Mouse (Mus musculus) adrenal gland, postnatal 25 days (tissue): ENCODE measurements at regions not wholly inside any gene's neighbourhood (a gene's known extent, or its start where the extent isn't known, plus 50 kb on each side); places are given as distances from the start of the nearest gene placed in this dataset.

Source experiments
- DNase-seq: peaks from one replicate; pipeline ENCODE4 v3.0.0; 2021; ENCODE audit warnings: mixed read lengths

DNA sequence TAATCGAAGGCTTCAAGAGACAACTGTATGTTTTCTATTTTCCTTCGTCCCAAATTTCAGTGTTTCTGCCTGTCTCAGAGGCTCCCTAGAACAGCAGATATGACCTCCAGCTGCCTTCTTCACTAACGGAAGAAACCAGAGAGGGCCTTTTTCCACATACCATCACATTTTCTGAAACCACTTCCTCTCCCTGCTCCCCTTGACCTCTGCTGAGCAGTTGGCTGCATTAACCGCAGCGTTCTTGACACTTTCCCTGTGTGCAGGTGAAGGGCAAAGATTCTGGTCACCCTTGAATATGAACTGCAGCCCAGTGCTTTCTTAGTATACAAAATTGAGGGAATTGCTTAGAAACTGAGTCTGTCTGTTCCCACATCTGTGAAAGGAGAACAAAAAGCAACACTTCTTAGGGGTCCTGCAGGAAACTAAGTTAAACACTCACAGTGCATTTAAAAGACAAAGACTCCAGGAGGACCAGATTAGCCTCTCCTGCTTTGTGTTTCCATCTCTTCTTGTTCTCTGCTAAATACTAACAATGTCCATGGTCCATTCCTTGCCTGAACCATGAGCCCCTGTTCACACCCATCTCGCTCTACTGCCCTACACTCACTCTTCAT lies 98.4 kb downstream of the Akap11 start:
- no peak for DNase-seq

- no peak for DNase-seq
These were observed 100.0 kb downstream of the Akap11 start for GRCm38 (mm10) chr14:78436586-78436985.

- DNase-seq = no peak
These were observed 100.6 kb downstream of the Akap11 start for GRCm38 (mm10) chr14:78435982-78436381.

DNA sequence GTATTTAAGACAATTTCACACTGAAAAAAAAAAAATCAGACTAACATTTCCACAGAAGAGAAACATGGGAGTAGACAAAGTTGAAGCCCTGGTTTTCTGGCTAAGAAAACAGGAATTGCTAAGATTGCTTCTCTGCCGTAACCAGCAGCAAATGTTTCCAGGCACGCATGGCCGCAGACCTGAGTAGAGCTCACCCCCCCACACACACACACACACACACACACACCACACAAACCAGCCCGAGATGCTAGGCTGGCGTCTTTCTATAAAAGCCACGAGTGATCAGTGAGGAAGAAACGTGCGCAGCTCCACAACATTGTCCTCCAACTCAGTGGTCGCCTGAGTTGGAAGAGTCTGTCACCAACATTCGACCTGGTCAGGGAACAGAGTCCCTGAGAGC lies 101.0 kb downstream of the Akap11 start:
- no peak for DNase-seq

- no peak for DNase-seq
These were observed 101.9 kb downstream of the Akap11 start for GRCm38 (mm10) chr14:78434753-78435152.

DNA sequence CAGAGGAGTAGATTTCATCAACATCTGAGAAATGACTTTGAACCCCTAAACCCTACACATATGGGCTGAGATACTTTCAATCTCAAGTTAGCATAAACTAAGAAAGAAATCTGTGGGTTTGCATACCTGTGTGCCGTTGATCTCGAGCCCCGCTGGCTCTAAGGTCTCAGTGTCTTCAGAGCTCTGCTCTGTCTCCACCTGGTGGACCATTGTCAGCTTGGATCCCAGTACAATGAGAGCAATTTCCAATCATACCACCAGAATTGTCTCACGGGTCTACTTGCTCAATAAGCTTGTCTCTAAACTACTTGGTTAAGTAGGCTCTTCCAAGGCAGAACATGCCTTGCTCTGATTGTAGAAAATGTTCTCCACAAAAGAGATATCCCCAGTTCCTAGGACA lies 102.5 kb downstream of the Akap11 start:
- DNase-seq = no peak

- DNase-seq = no peak
These were observed 104.1 kb downstream of the Akap11 start for GRCm38 (mm10) chr14:78432471-78432870.

DNA sequence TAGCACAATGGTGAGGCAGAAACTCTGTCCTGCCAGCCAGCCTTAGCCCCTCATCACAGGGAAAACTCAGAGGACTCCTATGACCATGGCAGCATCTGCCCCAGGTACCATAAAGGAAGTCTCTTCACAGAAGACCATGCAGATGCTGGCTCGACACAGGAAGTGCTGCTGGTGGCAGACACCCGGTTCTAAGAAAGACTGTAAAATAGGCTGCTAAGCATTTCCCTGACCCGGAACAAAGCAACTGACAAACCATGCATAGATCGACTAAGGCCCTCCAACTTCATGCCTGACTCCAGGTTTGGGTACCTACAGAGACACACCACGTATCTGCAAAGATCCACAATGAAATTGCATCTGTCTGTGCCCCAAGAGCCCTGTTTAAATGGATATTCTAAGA lies 104.7 kb downstream of the Akap11 start:
- DNase-seq = no peak

- no peak for DNase-seq
These were observed 105.2 kb downstream of the Akap11 start for GRCm38 (mm10) chr14:78431406-78431805.

DNA sequence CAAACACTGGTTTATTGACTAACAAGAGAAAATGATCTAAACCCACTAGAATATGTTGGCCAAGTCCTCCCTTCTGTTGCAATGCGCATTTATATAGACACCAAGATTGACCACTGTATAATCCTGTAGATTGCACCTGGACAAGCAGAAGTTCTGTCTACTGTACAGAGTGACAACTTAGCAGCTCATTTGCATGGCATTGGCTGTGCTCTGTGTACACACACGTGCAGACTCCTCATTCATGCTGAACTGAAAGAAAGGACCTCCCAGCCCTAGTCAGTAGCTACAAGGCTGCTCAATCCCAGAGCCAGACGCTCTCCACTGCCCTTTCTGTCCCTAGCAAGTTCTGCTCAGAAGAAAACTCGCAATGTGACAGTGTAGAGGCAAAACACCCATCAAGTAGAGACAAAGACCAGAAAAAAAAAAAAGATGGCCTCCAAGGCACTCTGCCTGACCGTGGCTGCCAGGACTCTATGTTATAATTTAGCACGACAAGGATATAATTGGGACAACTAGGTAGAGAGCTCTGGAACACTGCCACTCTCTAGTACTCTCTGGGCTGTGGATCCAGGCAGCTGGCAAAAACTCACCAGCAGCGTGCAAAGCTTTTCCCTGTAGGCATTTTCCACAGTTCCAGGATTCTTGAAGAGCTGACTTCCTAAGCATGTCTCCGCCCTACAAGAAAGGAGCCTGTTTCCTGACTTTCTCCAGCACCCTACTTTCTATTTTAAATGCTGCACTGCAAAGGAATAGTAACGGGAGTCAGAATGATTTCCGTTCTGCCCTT lies 108.2 kb downstream of the Akap11 start:
- DNase-seq = no peak

GRCm38 (mm10) chr14:78427062-78427461 lies 109.5 kb downstream of the Akap11 start:
- DNase-seq = no peak

DNA sequence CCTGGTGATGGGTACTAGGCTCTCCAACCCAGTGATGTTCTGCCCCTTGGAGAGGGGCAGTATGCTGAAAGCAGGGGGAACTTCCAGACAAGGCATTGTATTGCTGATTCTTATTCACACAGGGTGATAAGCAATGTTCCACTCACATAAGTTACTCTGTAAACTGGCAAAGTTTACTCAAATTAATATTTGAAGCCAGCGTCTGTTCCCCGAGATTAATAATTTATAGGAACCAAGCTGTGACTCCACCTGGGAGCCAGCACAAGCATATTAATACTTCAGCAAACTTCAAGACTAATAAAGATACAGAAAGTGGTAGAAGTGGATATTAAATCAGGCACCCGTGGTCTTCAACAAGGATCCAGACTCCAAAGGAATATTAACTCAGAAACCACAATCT lies 114.0 kb downstream of the Akap11 start:
- DNase-seq = no peak

GRCm38 (mm10) chr14:78420966-78421365 lies 113.1 kb upstream of the Tnfsf11 start:
- no peak for DNase-seq

GRCm38 (mm10) chr14:78420176-78420575 lies 112.3 kb upstream of the Tnfsf11 start:
- no peak for DNase-seq

DNA sequence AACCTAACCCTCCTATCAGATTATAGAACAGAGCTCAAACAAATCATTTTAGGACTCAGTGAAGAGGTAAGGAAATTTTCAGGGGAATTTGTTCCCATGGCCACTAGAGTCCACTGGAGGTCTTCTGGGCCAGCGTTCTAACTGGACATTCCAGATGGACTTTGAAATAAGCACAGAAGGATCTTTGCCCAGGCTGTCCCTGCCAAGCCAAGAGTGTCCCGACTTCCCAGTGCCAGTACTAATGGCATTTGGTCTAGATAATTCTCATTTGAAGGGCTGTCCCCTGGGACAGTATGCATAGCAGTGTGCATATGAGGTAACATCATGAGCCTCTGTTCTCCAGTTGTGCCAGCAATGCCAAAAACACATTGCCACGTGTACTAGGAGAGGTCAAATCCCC lies 97.7 kb upstream of the Tnfsf11 start:
- DNase-seq = no peak

- no peak for DNase-seq
These were observed 90.1 kb upstream of the Tnfsf11 start for GRCm38 (mm10) chr14:78397914-78398313.

DNA sequence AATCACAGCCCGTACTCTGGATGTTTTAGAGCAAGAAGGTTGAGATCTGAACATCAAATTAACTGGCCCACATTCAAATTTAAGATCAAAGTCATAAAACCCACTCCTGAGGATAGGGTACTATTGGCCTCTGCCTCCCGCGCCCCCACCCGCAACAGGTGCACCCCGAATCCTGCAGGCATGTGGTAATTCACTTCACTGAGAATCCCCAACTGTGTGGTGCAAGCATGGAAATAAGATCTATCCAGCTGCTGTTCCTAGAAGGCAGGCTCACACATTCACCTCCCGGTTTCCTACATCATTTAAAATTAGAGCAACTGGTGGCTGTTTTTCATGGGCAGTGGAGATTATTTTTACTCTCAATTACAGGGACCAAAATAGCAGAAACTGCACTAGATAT lies 87.8 kb upstream of the Tnfsf11 start:
- DNase-seq = no peak

DNA sequence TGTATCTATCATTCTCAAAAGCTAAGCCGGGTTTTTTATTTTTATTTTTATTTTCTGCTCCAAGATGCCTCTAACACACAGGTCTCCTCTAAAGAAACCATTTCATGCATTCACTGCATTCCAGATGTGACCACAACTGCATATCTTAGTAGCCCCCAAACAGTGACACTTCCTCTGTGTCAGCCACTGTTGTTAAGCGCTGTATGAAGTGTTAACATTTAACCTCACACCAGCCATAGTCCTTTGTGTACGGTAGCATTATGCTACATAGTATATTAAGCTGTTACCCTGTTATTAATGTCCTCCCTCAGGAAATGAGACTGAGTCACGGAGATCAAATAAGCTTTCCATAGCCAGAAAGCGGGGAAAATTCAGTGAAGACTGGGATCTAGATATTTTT lies 79.2 kb upstream of the Tnfsf11 start:
- no peak for DNase-seq

GRCm38 (mm10) chr14:78384370-78384769 lies 76.5 kb upstream of the Tnfsf11 start:
- no peak for DNase-seq

GRCm38 (mm10) chr14:78383256-78383709 lies 75.4 kb upstream of the Tnfsf11 start:
- peak; percentile 96 for DNase-seq

GRCm38 (mm10) chr14:78380011-78380410 lies 72.2 kb upstream of the Tnfsf11 start:
- DNase-seq = no peak

DNA sequence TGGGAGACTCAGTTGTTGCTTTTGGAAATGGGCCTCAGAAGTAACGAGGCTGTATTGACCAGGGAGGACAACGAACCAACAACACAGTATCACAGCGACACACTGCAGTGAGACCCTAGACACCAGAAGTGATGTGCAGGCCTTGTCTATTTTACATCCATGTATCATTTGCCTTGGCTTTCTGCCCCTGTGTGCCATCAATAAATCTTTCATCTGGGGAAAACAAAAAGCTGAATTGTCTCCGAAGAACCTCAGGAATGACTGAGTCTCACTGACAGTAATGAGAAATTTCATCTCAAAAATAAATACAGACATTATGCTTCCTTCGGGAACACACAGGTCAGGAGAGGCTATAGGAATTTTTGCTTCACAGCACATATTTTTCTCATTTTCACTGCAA lies 68.7 kb upstream of the Tnfsf11 start:
- no peak for DNase-seq

DNA sequence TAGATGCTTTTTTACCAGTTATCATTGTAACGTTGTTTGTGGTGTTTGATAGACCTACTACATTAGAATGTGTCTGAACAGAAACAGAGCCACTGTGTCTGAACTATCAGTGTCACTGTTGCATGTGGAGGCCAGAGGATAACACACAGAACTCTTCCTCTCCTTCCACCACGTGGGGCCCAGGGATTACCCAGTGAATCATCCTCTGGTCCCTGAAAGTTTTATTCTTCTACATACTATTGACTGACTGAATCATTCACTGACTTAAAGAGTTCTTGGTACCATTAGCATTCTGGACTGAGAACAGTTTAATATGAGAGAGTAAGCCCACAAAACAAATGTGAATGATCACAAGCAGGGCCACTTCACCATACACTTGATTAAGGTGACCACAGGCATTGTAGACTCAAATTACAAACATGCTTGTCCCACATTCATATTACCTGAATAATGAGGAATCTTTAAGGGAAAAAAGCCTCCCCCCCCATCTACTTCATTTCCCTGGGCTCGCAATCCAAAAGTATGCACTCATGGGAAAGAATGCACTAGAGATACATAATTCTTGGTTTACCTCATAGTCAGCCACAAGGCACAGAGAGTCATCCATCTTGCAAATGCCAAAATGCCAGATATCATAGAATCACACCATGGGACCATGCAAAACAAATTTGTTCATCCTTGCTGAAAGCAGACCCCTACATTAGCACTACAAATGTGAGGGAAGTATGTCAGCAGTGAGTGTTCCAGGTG lies 68.1 kb upstream of the Tnfsf11 start:
- no peak for DNase-seq
